Mouse (Mus musculus): ENCODE data around the gene Actg1.

Gene Actg1

DNA sequence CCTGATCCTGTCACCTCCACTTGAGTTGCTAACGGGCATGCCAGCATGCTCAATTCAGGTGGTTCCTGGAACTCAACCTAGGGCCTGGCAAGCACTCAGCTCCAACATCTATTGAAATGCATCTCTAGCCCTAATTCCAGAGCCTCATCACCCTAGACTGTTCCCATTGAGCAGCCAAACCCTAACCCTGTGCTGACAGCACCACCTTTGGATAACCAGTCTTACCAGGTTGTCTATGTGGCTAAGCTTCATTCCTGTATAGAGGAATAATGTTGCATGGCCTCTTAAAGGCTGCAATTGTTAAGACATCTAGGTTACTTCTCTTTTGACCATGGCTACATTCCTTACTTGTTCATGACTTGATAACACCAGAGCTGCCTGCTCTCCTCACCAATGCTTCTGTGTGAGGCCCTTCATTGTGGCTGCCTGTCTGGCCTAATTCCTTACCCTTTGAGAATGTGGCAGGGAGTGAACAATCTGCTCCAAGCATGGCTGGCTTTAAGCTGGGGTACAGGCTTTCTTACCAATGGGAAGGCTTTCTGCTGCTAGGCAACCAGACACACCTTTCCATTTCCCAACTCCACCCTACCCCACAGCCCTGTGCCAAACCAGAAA is 3.2 kb downstream of the Actg1 start:
- Histone ChIP-seq H3K36me3 (ENCODE audit: insufficient read depth, low read length) (peaks cover 23% of the 10 kb centered on the region), H3K4me1 (replicated peaks; ENCODE audit: low read depth, low read length) (peaks cover 11% of the 10 kb centered on the region), H3K9me3 (ENCODE audit: low read length) (peaks cover 64% of the 10 kb centered on the region), H3K27me3 (ENCODE audit: insufficient read depth, low read length) (no peaks in the 10 kb centered on the region), H3K4me3 (replicated peaks; ENCODE audit: low read length) (no peak overlapping the region)
- TF ChIP-seq NANOG (IDR thresholded peaks at IDR 0.05; ENCODE audit: borderline replicate concordance, low read length), result no peak

DNA sequence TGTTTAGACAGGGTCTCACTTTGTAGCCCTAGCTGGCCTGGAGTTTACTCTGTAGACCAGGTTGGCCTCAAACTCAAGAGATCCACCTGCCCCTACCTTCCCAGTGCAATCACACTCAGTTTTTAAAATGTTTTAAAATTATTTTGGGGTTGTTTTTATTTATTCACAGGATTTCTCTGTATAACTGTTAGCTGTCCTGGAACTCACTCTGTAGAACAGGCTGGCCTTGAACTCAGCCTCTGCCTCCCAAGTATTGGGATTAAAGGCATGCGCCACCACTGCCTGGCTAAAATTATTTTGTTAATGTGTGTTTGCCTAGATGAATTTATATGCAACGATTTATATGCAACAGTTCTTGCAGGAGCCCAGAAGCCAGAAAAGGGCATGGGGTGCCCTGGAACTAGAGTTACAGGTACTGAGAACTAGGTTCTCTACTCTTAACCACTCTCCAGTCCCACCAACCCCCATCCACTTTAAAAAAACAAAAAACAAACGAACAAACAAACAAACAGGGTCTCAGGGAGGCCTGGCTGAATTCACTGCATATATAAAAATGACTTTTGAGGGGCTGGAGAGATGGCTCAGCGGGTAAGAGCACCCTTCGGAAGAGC is 3.9 kb downstream of the Actg1 start:
- Histone ChIP-seq H3K4me1 (replicated peaks; ENCODE audit: low read depth, low read length) (peaks cover 7% of the 10 kb centered on the region), H3K9me3 (ENCODE audit: low read length) (peaks cover 70% of the 10 kb centered on the region), H3K27me3 (ENCODE audit: insufficient read depth, low read length) (no peaks in the 10 kb centered on the region), H3K4me3 (replicated peaks; ENCODE audit: low read length) (no peak overlapping the region), H3K36me3 (ENCODE audit: insufficient read depth, low read length) (peaks cover 23% of the 10 kb centered on the region)
- TF ChIP-seq CTCF (conservative IDR thresholded peaks at IDR 0.05; ENCODE audit: low read length) (no peak), POU5F1 (IDR thresholded peaks at IDR 0.05; ENCODE audit: borderline replicate concordance, low read length) (no peak), NANOG (IDR thresholded peaks at IDR 0.05; ENCODE audit: borderline replicate concordance, low read length) (no peak)

DNA sequence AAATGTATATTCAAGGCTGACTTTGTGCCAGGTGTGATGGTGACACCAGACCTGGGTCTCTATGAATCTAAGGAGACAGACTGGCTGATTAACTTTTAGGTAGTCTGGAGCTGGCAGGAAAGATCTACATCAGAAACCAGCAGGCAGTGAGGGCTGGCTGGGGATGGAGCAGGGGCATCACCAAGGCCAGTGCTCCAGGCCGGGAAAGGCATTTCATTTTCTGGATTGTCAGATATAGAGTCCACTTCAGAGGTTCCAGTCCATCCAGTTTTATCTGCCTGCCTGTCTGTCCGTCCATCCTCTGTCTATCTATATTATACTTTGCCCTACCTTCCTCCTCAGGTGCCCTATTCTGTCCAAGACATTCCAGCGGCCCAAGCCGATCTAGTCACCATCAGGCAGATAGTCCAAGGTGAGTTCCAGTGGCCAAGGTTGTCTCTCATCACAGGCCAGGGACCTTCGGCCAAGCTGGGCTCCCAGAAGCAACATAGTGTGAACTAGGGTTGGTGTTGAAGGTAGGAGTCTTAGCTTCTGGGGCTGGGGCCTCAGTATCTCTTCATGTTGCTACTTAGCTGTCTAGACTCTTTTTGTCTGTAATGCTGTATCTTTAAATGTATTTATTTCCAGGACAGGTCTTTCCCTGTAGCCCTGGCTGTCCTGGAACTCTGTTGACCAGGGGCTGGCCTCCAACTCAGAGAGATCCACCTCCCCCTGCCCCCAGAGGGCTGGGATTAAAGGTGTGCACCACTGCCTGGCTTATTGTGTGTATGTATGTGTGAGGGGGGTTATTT is 4.6 kb downstream of the Actg1 start:
- TF ChIP-seq NANOG (IDR thresholded peaks at IDR 0.05; ENCODE audit: borderline replicate concordance, low read length) (no peak), CTCF (conservative IDR thresholded peaks at IDR 0.05; ENCODE audit: low read length) (no peak), POU5F1 (IDR thresholded peaks at IDR 0.05; ENCODE audit: borderline replicate concordance, low read length) (no peak)
- H3K4me1 ChIP-seq (replicated peaks; ENCODE audit: low read depth, low read length), result no peaks in the 10 kb centered on the region
- no peaks in the 10 kb centered on the region for H3K27me3 ChIP-seq (ENCODE audit: insufficient read depth, low read length)
- H3K36me3 ChIP-seq (ENCODE audit: insufficient read depth, low read length), result peaks cover 23% of the 10 kb centered on the region
- H3K9me3 ChIP-seq (ENCODE audit: low read length), result peaks cover 77% of the 10 kb centered on the region
- no peak overlapping the region for H3K4me3 ChIP-seq (replicated peaks; ENCODE audit: low read length)

DNA sequence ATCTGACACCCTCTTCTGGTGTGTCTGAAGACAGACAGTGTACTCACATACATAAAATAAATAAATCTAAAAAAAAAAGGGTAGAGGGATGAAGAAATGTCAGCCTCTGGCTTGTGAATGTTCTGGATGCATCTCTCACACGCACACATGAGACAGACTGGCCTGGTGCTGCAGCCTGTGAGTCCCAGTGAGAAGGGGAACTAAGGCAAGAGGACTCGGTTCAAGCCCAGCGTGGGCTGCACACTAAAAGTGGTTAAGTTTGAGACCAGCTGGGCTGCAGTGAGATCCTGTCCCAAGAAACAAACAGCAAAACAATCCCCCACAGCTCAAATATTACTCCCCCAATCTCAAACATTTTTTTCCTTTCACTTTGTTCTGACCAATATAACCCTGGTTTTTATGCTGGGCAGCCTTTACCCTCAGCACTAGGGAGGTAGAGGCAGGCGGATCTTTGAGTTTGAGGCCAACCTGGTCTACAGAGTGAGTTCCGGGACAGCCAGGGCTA is 5.6 kb downstream of the Actg1 start:
- Histone ChIP-seq H3K4me3 (replicated peaks; ENCODE audit: low read length) (no peak overlapping the region), H3K36me3 (ENCODE audit: insufficient read depth, low read length) (peaks cover 21% of the 10 kb centered on the region), H3K27me3 (ENCODE audit: insufficient read depth, low read length) (no peaks in the 10 kb centered on the region), H3K4me1 (replicated peaks; ENCODE audit: low read depth, low read length) (no peaks in the 10 kb centered on the region), H3K9me3 (ENCODE audit: low read length) (peaks cover 85% of the 10 kb centered on the region)
- no peak for TF ChIP-seq NANOG (IDR thresholded peaks at IDR 0.05; ENCODE audit: borderline replicate concordance, low read length)
- no peak for TF ChIP-seq POU5F1 (IDR thresholded peaks at IDR 0.05; ENCODE audit: borderline replicate concordance, low read length)
- no peak for TF ChIP-seq CTCF (conservative IDR thresholded peaks at IDR 0.05; ENCODE audit: low read length)

DNA sequence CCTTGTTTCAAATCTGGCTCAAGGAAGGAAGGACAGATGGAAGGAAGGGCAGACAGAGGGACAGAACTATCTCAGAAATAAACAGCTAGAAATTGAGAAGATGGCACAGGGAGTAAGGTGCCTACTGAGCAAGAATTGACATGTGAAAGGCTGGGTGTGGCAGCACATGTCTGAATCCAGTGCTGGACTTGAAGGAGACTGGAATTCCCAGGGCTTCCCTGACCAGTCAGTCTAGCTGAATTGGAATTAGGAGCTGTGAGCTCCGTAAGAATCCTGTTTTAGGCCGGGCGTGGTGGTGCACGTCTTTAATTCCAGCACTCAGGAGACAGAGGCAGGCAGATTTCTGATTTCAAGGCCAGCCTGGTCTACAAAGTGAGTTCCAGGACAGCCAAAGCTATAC is 6.7 kb downstream of the Actg1 start:
- Histone ChIP-seq H3K9me3 (ENCODE audit: low read length) (peaks cover 87% of the 10 kb centered on the region), H3K27me3 (ENCODE audit: insufficient read depth, low read length) (no peaks in the 10 kb centered on the region), H3K4me3 (replicated peaks; ENCODE audit: low read length) (no peak overlapping the region), H3K4me1 (replicated peaks; ENCODE audit: low read depth, low read length) (no peaks in the 10 kb centered on the region), H3K36me3 (ENCODE audit: insufficient read depth, low read length) (peaks cover 12% of the 10 kb centered on the region)
- TF ChIP-seq CTCF (conservative IDR thresholded peaks at IDR 0.05; ENCODE audit: low read length) (no peak), POU5F1 (IDR thresholded peaks at IDR 0.05; ENCODE audit: borderline replicate concordance, low read length) (no peak), NANOG (IDR thresholded peaks at IDR 0.05; ENCODE audit: borderline replicate concordance, low read length) (no peak)

DNA sequence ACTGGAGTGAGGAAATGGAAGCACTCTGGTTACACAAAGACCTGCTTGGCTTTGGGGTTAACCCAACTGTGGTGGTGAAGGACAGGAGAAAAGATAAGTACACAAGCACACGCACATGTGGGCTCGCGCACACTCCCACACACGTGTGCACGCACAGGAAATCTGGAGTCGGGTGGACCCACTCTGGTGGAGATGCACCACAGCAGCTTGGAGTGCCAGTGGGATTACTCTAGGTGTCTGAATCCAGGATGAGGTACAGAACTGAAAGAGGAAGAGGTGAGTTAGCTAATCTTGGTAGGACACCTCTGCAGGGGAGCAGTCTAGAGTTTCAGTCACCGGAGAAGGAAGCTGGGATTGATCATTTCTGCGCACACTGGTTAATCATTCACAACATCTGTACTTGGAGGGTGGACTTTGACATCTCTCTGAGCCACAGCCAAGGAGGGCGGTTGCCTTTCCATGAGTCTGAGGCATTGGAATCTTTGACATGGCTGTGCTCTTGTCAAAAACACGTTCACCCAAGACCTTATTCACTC is 8.3 kb downstream of the Actg1 start:
- Histone ChIP-seq H3K36me3 (ENCODE audit: insufficient read depth, low read length) (peaks cover 2% of the 10 kb centered on the region), H3K4me1 (replicated peaks; ENCODE audit: low read depth, low read length) (no peaks in the 10 kb centered on the region), H3K4me3 (replicated peaks; ENCODE audit: low read length) (no peak overlapping the region), H3K9me3 (ENCODE audit: low read length) (peaks cover 93% of the 10 kb centered on the region), H3K27me3 (ENCODE audit: insufficient read depth, low read length) (no peaks in the 10 kb centered on the region)
- TF ChIP-seq NANOG (IDR thresholded peaks at IDR 0.05; ENCODE audit: borderline replicate concordance, low read length) (no peak), POU5F1 (IDR thresholded peaks at IDR 0.05; ENCODE audit: borderline replicate concordance, low read length) (no peak), CTCF (conservative IDR thresholded peaks at IDR 0.05; ENCODE audit: low read length) (no peak)

DNA sequence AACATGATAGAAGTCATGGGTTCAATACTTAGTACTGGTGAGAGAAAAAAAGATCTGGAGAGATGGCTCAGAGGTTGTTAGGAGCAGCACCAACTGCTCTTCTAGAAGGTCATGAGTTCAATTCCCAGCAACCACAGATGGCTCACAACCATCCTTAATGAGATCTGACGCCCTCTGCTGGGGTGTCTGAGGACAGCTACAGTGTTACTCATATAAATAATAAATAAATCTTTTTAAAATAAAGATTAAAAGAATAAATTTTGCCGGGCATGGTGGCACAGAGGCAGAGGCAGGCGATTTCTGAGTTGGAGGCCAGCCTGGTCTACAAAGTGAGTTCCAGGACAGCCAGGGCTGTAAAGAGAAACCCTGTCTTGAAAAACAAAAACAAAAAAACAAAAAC is 9.6 kb downstream of the Actg1 start:
- no peak overlapping the region for H3K4me3 ChIP-seq (replicated peaks; ENCODE audit: low read length)
- no peak for TF ChIP-seq CTCF (conservative IDR thresholded peaks at IDR 0.05; ENCODE audit: low read length)
- no peak for TF ChIP-seq POU5F1 (IDR thresholded peaks at IDR 0.05; ENCODE audit: borderline replicate concordance, low read length)
- no peak for TF ChIP-seq NANOG (IDR thresholded peaks at IDR 0.05; ENCODE audit: borderline replicate concordance, low read length)
- no peaks in the 10 kb centered on the region for H3K36me3 ChIP-seq (ENCODE audit: insufficient read depth, low read length)
- peaks cover 92% of the 10 kb centered on the region for H3K9me3 ChIP-seq (ENCODE audit: low read length)
- H3K4me1 ChIP-seq (replicated peaks; ENCODE audit: low read depth, low read length), result no peaks in the 10 kb centered on the region
- no peaks in the 10 kb centered on the region for H3K27me3 ChIP-seq (ENCODE audit: insufficient read depth, low read length)

DNA sequence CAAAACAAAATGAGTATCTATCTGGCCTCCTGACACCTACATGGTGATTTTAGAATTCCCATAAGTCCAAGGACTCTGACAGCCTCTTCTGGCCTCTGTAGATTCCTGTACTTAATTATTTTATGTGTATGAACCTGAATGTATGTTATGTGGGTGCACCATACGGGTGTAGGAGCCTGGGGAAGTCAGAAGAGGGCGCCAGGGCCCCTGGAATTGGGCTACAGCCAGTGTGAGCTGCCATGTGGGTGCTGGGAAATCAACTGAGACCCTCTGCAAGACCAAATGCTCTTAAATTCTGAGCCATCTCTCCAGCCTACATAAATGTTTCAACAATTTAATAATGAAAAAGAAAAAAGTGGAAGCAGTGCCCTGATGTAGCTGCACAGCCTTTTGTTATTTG is 10.9 kb downstream of the Actg1 start:
- Histone ChIP-seq H3K27me3 (ENCODE audit: insufficient read depth, low read length) (no peaks in the 10 kb centered on the region), H3K4me1 (replicated peaks; ENCODE audit: low read depth, low read length) (no peaks in the 10 kb centered on the region), H3K9me3 (ENCODE audit: low read length) (peaks cover 91% of the 10 kb centered on the region), H3K4me3 (replicated peaks; ENCODE audit: low read length) (no peak overlapping the region), H3K36me3 (ENCODE audit: insufficient read depth, low read length) (no peaks in the 10 kb centered on the region)
- TF ChIP-seq POU5F1 (IDR thresholded peaks at IDR 0.05; ENCODE audit: borderline replicate concordance, low read length) (no peak), NANOG (IDR thresholded peaks at IDR 0.05; ENCODE audit: borderline replicate concordance, low read length) (no peak), CTCF (conservative IDR thresholded peaks at IDR 0.05; ENCODE audit: low read length) (no peak)
